Mouse (Mus musculus) embryonic facial prominence, embryonic 13.5 days (tissue): Measurements from ENCODE around the gene Cxcl14. TPM values are rescaled to one million over a fixed set of nuclear protein-coding genes. Genes with fewer than 3 reads are reported as not detected.

Experiments
- ATAC-seq: fragments of 200-750 bp; cut with Nextera tagmentation; 2 replicates; pipeline ENCODE4 v1.8.0; 2017; ENCODE audit warnings: low read depth; ENCODE audit not compliant: insufficient number of reproducible peaks, insufficient read depth, low FRiP score, low TSS enrichment
- H3K27ac ChIP-seq: fragments of 300-500 bp; sonication (generic); 2 replicates; pipeline ENCODE4 v1.5.1; 2015; ENCODE audit warnings: moderate library complexity, mild to moderate bottlenecking, inconsistent platforms
- H3K27me3 ChIP-seq: fragments of 300-500 bp; sonication (generic); 2 replicates; pipeline ENCODE4 v1.6.1; 2015; ENCODE audit warnings: mild to moderate bottlenecking, inconsistent platforms
- H3K36me3 ChIP-seq: fragments of 300-500 bp; sonication (generic); 2 replicates; pipeline ENCODE4 v1.6.1; 2015; ENCODE audit warnings: mild to moderate bottlenecking, inconsistent platforms
- H3K4me1 ChIP-seq: fragments of 300-500 bp; sonication (generic); 2 replicates; pipeline ENCODE4 v1.6.1; 2015; ENCODE audit warnings: inconsistent platforms
- H3K4me2 ChIP-seq: fragments of 300-500 bp; sonication (generic); 2 replicates; pipeline ENCODE4 v1.6.1; 2015; ENCODE audit warnings: moderate library complexity, mild to moderate bottlenecking, inconsistent platforms
- H3K4me3 ChIP-seq: fragments of 300-500 bp; sonication (generic); 2 replicates; pipeline ENCODE4 v1.5.1; 2015; ENCODE audit warnings: mild to moderate bottlenecking, inconsistent platforms
- H3K9ac ChIP-seq: fragments of 300-500 bp; sonication (generic); 2 replicates; pipeline ENCODE4 v1.6.1; 2015; ENCODE audit warnings: mild to moderate bottlenecking, inconsistent platforms
- H3K9me3 ChIP-seq: fragments of 300-500 bp; sonication (generic); 2 replicates; pipeline ENCODE4 v1.6.1; 2016; ENCODE audit warnings: inconsistent platforms
- WGBS: fragments of 180-500 bp; shearing (Covaris S2); methylation state at CpG from one replicate; pipeline ENCODE4 v1.1.7; 2015; ENCODE audit warnings: mixed read lengths; 5-methylcytosine and 5-hydroxymethylcytosine counted together
- polyA plus RNA-seq: library from polyadenylated mRNA; unstranded; fragments of >200 nt; fragmentation: Nextera tagmentation; extraction: Ambion mirVana; gene quantifications from 2 replicates; pipeline ENCODE4 v1.2.1, GENCODE M21; 2015

Cxcl14 gene
- polyA plus RNA-seq, 1 experiment from 2014 or later: 679 TPM

DNA sequence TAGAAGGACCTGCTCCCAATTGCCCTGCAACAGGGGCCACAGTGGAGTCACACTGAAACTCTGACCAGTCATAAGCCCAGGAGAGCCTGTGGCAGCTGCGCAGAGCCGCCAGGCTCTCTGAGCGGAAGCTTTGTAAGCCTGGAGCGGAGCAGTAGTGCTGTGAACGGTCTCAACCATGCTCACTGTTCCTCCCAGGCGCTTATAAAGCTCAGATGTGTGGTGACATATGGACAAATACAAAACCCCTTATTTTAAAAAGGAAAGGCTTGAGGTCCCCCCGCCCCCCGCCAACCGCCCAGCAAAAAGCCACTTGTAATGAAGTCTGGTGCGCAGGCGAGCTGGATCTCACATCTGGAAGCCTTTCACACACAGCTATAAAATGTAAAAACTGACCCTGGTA is 7.1 kb downstream of the Cxcl14 start:
- Histone ChIP-seq H3K4me1 (peaks cover 39% of the 10 kb centered on the region), H3K4me3 (no peak overlapping the region), H3K27me3 (peaks cover 34% of the 10 kb centered on the region), H3K27ac (peak overlapping the region; percentile 62), H3K4me2 (peak overlapping the region; percentile 15; the same call in 1 of the 2 replicates), H3K9ac (peak overlapping the region; percentile 36; the same call in 1 of the 2 replicates), H3K36me3 (peaks cover 30% of the 10 kb centered on the region), H3K9me3 (no peaks in the 10 kb centered on the region)
- no peak for ATAC-seq
- WGBS: 37% methylated on average over 11 of the region's 11 CpGs

DNA sequence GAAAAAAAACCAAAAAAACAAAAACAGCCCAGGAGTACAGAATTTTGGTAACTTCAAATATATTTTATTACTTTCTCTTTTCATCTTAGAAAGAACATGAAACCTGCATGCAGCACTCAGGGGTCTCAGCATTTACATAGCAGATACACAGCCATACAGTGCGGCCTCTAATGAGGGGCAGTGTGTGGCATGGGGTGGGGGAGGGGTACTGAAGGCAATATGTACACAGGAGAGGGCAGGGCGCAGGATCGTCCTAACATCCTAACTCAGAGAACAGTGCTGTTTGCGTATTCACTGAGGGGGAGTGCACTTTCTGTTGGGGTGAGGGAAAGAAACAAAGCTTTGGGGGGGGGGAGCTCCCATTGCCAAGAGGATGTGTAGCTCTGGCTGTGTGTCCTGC is 7.8 kb downstream of the Cxcl14 start:
- no peak for ATAC-seq
- WGBS: 30% methylated on average over 4 of the region's 4 CpGs
- peaks cover 30% of the 10 kb centered on the region for H3K36me3 ChIP-seq
- H3K9me3 ChIP-seq: no peaks in the 10 kb centered on the region
- peak overlapping the region; percentile 62; the same call in 1 of the 2 replicates for H3K27ac ChIP-seq
- H3K4me3 ChIP-seq: no peak overlapping the region
- peak overlapping the region; percentile 36; the same call in 1 of the 2 replicates for H3K9ac ChIP-seq
- peaks cover 27% of the 10 kb centered on the region for H3K27me3 ChIP-seq
- H3K4me2 ChIP-seq: peak overlapping the region; percentile 15; the same call in 1 of the 2 replicates
- H3K4me1 ChIP-seq: peaks cover 32% of the 10 kb centered on the region

DNA sequence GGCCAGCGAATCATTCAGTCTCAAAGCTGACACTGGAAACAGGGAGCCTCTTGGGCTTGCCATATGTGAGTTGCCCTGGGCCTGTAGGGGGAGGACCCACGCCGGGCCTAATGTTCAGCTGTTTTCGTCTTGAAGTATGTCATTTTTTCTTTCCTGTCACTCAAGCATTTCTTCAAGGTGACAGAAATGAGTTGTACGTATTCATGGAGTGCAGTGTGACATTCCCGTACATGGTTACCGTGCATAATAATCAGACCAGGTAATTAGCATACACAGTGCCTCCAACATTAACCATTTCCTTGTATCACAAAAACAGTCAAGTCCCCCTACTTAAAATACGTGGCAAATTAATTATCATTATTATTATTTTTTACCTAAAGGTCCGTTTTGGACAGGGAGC is 9.3 kb downstream of the Cxcl14 start:
- Histone ChIP-seq H3K9ac (no peak overlapping the region), H3K27ac (no peak overlapping the region), H3K27me3 (peaks cover 12% of the 10 kb centered on the region), H3K4me1 (peaks cover 27% of the 10 kb centered on the region), H3K4me3 (no peak overlapping the region), H3K9me3 (no peaks in the 10 kb centered on the region), H3K36me3 (peaks cover 23% of the 10 kb centered on the region), H3K4me2 (no peak overlapping the region)
- WGBS: 56% methylated on average over 9 of the region's 9 CpGs
- no peak for ATAC-seq

DNA sequence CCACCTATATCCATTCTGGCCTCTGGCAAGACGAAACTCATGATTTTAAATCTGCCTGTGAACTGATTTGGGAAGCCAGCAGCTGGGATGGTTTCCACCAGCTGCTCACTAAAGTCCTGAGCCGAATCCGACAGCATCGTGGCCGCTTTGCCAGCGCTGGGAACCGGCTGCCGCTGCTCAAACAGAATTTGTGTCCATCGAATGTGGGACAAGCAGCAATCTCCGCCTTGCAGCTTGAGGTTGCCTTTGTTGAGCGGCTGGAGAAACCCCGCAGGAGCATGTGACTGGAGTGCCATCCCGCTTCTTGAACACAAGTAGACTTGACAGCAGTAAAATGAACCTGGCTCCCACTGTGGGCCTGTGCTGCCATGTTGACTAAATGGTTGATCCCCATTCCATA is 13.0 kb downstream of the Cxcl14 start:
- no peak overlapping the region for H3K4me2 ChIP-seq
- 91% methylated on average over 13 of the region's 13 CpGs for WGBS
- ATAC-seq: no peak
- no peaks in the 10 kb centered on the region for H3K4me1 ChIP-seq
- H3K27me3 ChIP-seq: no peaks in the 10 kb centered on the region; the same call in 1 of the 2 replicates
- no peaks in the 10 kb centered on the region for H3K36me3 ChIP-seq
- H3K27ac ChIP-seq: no peak overlapping the region
- no peak overlapping the region for H3K4me3 ChIP-seq
- H3K9ac ChIP-seq: no peak overlapping the region
- no peaks in the 10 kb centered on the region for H3K9me3 ChIP-seq

DNA sequence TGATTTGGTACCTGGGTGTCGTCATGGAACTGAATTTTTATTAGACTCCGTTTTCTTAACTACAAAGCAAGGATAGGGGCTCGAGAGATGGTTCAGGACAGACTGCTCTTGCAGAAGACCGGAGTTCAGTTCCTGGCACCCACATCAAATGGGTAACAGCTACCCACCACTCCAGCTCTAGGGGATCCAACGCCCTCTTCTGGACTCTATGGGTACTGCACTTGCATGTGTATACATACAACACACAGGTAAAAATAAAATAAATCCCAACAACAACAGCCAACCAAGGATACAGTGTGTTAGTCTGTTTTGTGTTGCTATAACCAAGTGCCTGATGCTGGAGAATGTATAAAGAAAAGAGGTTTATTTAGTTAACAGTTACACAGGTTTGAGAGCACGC is 16.0 kb downstream of the Cxcl14 start:
- Histone ChIP-seq H3K9ac (no peak overlapping the region), H3K4me1 (no peaks in the 10 kb centered on the region), H3K27me3 (no peaks in the 10 kb centered on the region; the same call in 1 of the 2 replicates), H3K36me3 (no peaks in the 10 kb centered on the region), H3K27ac (no peak overlapping the region), H3K4me2 (no peak overlapping the region), H3K9me3 (no peaks in the 10 kb centered on the region), H3K4me3 (no peak overlapping the region)
- ATAC-seq: no peak
- 77% methylated on average over 6 of the region's 6 CpGs for WGBS

DNA sequence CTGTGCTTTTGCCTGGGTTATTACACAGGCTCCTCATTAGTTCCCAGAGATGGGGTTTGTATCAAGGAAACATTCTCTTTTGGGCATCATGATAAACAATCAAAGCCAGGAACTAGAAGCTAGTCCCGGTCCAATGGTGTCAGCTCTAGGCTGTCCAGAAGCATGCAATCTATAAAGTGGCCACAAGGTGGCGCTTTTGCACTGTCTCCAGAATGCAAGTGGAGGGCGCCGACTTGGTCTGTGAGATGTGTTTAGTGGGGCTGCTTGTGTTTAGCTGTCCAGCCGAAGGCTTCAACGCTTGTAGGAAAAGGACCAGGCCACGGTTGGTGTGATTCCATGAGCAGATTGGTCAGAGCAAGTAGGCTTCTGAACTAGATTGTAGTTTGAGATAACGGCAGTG is 16.9 kb downstream of the Cxcl14 start:
- ATAC-seq: peak; percentile 73; the same call in 1 of the 2 replicates
- Histone ChIP-seq H3K36me3 (no peaks in the 10 kb centered on the region), H3K4me1 (no peaks in the 10 kb centered on the region), H3K27me3 (peaks cover 7% of the 10 kb centered on the region; the same call in 1 of the 2 replicates), H3K9me3 (no peaks in the 10 kb centered on the region), H3K4me3 (no peak overlapping the region), H3K27ac (no peak overlapping the region), H3K4me2 (no peak overlapping the region), H3K9ac (no peak overlapping the region)
- 16% methylated on average over 8 of the region's 8 CpGs for WGBS

DNA sequence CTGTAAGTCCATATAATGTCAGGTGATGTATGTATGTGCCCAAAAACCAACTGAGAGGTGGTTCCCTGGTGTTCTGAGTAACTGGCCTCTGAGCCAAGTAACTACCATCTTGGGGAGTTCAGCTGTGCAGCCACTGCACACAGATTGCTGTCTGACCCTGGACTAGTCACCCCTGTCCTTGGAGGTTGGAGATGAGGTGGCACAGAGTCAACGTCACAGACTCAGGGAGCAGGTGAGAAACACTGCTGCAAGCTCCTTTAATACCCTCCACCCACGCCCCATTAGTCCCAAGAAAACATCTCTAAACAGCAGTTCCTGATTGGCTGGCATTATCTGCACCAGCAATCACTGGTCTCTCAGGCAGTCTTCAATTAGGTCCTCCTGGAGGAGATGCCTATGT is 21.2 kb downstream of the Cxcl14 start:
- peaks cover 7% of the 10 kb centered on the region for H3K9me3 ChIP-seq
- H3K27me3 ChIP-seq: peaks cover 7% of the 10 kb centered on the region; the same call in 1 of the 2 replicates
- no peaks in the 10 kb centered on the region for H3K36me3 ChIP-seq
- H3K4me2 ChIP-seq: no peak overlapping the region
- ATAC-seq: no peak
- H3K4me3 ChIP-seq: no peak overlapping the region
- no peak overlapping the region for H3K27ac ChIP-seq
- H3K4me1 ChIP-seq: no peaks in the 10 kb centered on the region
- H3K9ac ChIP-seq: no peak overlapping the region
- 40% methylated on average over 2 of the region's 2 CpGs for WGBS

DNA sequence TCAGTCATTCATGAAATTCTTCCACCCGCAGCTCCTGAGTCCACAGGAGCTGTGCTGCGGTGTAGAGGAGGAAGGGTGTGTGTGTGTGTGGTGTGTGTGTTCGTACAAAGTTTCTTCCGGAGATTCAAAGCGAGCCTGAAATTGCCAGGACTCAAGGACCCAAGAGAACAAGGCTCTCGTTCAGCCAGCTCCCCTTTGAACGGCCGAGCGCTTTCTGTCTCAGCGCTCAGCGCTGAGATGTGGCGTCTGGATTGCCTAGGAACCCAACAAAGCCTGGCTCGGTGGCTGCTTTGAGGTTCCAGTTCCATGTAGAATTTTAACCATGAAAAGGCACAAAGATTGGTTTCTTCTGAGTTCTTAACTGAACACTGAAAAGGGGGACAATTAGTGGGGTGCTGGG is 26.2 kb downstream of the Cxcl14 start:
- Histone ChIP-seq H3K4me1 (no peaks in the 10 kb centered on the region), H3K9ac (no peak overlapping the region), H3K36me3 (no peaks in the 10 kb centered on the region), H3K27ac (no peak overlapping the region), H3K4me2 (no peak overlapping the region), H3K27me3 (peaks cover 16% of the 10 kb centered on the region; the same call in 1 of the 2 replicates), H3K4me3 (no peak overlapping the region), H3K9me3 (peaks cover 7% of the 10 kb centered on the region)
- no peak for ATAC-seq
- WGBS: 49% methylated on average over 13 of the region's 13 CpGs

DNA sequence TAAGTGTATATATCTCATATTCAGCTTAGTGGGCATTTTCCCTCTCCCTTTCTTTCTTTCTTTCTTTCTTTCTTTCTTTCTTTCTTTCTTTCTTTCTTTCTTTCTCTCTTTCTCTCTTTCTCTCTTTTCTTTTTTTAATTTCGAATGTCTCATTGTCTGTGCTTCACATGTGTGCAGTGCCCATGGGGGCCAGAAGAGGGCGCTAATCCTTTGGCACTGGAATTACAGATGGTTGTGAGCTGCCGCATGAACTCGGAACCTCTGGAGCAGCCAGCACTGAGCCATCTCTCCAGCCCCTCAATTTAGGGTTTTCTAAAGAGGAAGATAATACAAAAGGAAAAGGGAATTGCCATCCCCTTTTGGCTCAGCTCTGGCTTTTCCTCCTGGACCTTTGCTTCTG is 29.0 kb downstream of the Cxcl14 start:
- Histone ChIP-seq H3K4me1 (no peaks in the 10 kb centered on the region), H3K4me3 (no peak overlapping the region), H3K9me3 (peaks cover 7% of the 10 kb centered on the region), H3K9ac (no peak overlapping the region), H3K36me3 (no peaks in the 10 kb centered on the region), H3K27ac (no peak overlapping the region), H3K27me3 (peaks cover 32% of the 10 kb centered on the region), H3K4me2 (no peak overlapping the region)
- no peak for ATAC-seq
- WGBS: 78% methylated on average over 4 of the region's 4 CpGs

DNA sequence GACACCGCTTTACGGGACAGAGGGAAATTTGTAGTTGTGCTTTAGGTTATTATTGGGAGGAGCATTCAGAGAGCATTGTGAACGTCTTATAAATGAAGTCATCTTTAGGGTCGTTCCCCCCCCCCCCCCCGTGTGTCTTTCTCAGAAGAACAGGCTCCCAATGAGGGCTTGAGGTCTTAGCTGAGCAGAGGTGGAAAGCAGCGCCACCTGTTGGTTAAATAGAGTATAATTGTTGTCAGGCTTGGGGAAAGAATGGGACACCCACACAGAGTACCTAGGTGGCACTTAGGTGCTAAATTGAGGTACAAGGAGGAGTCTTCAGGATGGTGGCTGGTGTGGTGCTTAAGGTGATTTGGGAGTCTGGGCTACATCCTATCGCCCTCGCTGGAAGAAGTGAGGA is 29.9 kb downstream of the Cxcl14 start:
- H3K9ac ChIP-seq: no peak overlapping the region
- no peak overlapping the region for H3K27ac ChIP-seq
- peaks cover 42% of the 10 kb centered on the region for H3K27me3 ChIP-seq
- H3K4me1 ChIP-seq: 0 out of 2 replicates have a peak, but pooled peaks cover 5% of the 10 kb centered on the region
- H3K36me3 ChIP-seq: no peaks in the 10 kb centered on the region
- WGBS: 35% methylated on average over 8 of the region's 8 CpGs
- peaks cover 4% of the 10 kb centered on the region for H3K9me3 ChIP-seq
- H3K4me3 ChIP-seq: no peak overlapping the region
- H3K4me2 ChIP-seq: no peak overlapping the region
- ATAC-seq: no peak

DNA sequence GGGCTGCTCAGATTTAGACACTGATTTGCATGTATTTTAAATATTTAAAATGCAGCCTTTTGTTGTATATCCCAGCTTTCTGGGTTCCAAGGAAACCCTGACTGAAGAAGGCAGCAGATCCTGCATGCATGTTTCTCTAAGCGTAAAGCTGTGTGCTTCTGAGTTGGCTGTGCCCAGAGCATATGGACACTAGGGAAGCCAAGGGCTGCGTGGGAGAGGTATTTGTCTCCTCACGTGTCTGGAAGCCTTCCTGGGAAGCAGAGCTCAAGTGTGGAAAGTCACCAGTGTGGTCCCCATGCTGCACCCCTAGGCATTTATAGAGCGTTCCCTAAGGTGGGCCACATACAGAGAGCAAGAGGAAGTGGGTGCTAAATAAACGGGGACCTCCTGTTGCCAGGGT is 30.7 kb downstream of the Cxcl14 start:
- WGBS: 70% methylated on average over 5 of the region's 5 CpGs
- ATAC-seq: no peak
- Histone ChIP-seq H3K4me3 (no peak overlapping the region), H3K4me2 (no peak overlapping the region), H3K9me3 (no peaks in the 10 kb centered on the region), H3K27me3 (peaks cover 49% of the 10 kb centered on the region), H3K27ac (no peak overlapping the region), H3K36me3 (no peaks in the 10 kb centered on the region), H3K4me1 (0 out of 2 replicates have a peak, but pooled peaks cover 5% of the 10 kb centered on the region), H3K9ac (no peak overlapping the region)

DNA sequence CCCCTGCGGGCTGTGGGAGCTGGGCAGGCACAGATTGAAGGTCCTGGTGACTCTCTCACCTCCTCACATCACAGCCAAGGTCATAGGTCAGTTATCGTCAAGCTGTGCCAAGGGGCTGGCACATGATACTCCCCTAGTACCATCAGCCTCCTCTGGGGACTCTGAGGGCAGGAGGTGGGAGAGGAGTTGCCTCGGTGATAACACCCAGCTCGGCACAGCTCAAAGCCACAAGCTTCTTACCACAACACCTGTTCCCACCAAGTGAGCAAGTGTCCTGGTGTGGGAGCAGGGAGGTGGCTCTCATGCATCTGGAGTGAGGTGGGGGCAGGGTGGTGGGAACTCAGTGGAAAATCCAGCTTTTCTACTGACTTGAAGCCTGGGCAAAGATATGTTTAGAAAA is 34.1 kb downstream of the Cxcl14 start:
- H3K4me1 ChIP-seq: peaks cover 20% of the 10 kb centered on the region
- peaks cover 83% of the 10 kb centered on the region for H3K27me3 ChIP-seq
- H3K4me2 ChIP-seq: no peak overlapping the region
- H3K4me3 ChIP-seq: no peak overlapping the region
- H3K9ac ChIP-seq: no peak overlapping the region
- WGBS: 36% methylated on average over 4 of the region's 4 CpGs
- no peaks in the 10 kb centered on the region for H3K36me3 ChIP-seq
- ATAC-seq: peak; percentile 46; the same call in 1 of the 2 replicates
- H3K27ac ChIP-seq: no peak overlapping the region
- no peaks in the 10 kb centered on the region for H3K9me3 ChIP-seq
